Mouse (Mus musculus) liver, embryonic 11.5 days (tissue): ENCODE results near the gene Pgc. TPM values are rescaled to one million over a fixed set of nuclear protein-coding genes. Genes with fewer than 3 reads are reported as not detected.

ENCODE experiments used
- ATAC-seq: fragments of 200-750 bp; cut with Nextera tagmentation; replicated peaks from 2 replicates; pipeline ENCODE4 v1.8.0; 2017; ENCODE audit warnings: moderate number of reproducible peaks, mild to moderate bottlenecking, moderate TSS enrichment, moderate library complexity; ENCODE audit not compliant: low FRiP score
- DNase-seq: peaks from one replicate; pipeline ENCODE4 v3.0.0-alpha.2; 2017; ENCODE audit warnings: low spot score
- H3K27ac ChIP-seq: fragments of 300-500 bp; sonication (generic); 2 replicates; pipeline ENCODE4 v1.5.1; 2014; ENCODE audit warnings: mild to moderate bottlenecking, low read depth, low read length, control low read depth
- H3K27me3 ChIP-seq: fragments of 300-500 bp; sonication (generic); replicated peaks from 2 replicates; pipeline ENCODE4 v1.6.1; 2014; ENCODE audit warnings: low read length, mixed read lengths; ENCODE audit not compliant: control insufficient read depth, insufficient read depth
- H3K36me3 ChIP-seq: fragments of 300-500 bp; sonication (generic); 2 replicates; pipeline ENCODE4 v1.6.1; 2014; ENCODE audit warnings: mild to moderate bottlenecking, low read length, moderate library complexity, mixed read lengths; ENCODE audit not compliant: control insufficient read depth, insufficient read depth
- H3K4me1 ChIP-seq: fragments of 300-500 bp; sonication (generic); replicated peaks from 2 replicates; pipeline ENCODE4 v1.6.1; 2014; ENCODE audit warnings: low read length, mixed read lengths; ENCODE audit not compliant: control insufficient read depth, insufficient read depth
- H3K4me2 ChIP-seq: fragments of 300-500 bp; sonication (generic); 2 replicates; pipeline ENCODE4 v1.6.1; 2014; ENCODE audit warnings: mild to moderate bottlenecking, control low read depth, moderate library complexity
- H3K4me3 ChIP-seq: fragments of 300-500 bp; sonication (generic); 2 replicates; pipeline ENCODE4 v1.5.1; 2014; ENCODE audit warnings: low read depth, low read length, control low read depth
- H3K9ac ChIP-seq: fragments of 300-500 bp; sonication (generic); 2 replicates; pipeline ENCODE4 v1.6.1; 2014; ENCODE audit warnings: low read depth, low read length, control low read depth
- H3K9me3 ChIP-seq: fragments of 300-500 bp; sonication (generic); 2 replicates; pipeline ENCODE4 v1.6.1; 2016; ENCODE audit warnings: low read length, inconsistent platforms, mixed read lengths; ENCODE audit not compliant: control insufficient read depth
- WGBS: fragments of 180-500 bp; shearing (Covaris S2); extraction: QIAGEN DNeasy Blood & Tissue Kit; methylation state at CpG from one replicate; pipeline ENCODE4 v1.1.7; 2014; 5-methylcytosine and 5-hydroxymethylcytosine counted together
- polyA plus RNA-seq: library from polyadenylated mRNA; unstranded; fragments of >200 nt; fragmentation: Nextera tagmentation; extraction: Ambion mirVana; gene quantifications from 2 replicates; pipeline ENCODE4 v1.2.1, GENCODE M21; 2014

The Pgc gene
- polyA plus RNA-seq, 1 experiment from 2014 or later: not detected

- 72% methylated on average over 7 of the region's 7 CpGs for WGBS
- H3K36me3 ChIP-seq: no peaks in the 10 kb centered on the region
- H3K9me3 ChIP-seq: no peaks in the 10 kb centered on the region
- no peak overlapping the region for H3K27ac ChIP-seq
- H3K9ac ChIP-seq: no peak overlapping the region
- no peaks in the 10 kb centered on the region for H3K27me3 ChIP-seq
- DNase-seq (no peak), ATAC-seq (no peak)
- H3K4me2 ChIP-seq: no peak overlapping the region
- H3K4me1 ChIP-seq: peaks cover 15% of the 10 kb centered on the region
- H3K4me3 ChIP-seq: no peak overlapping the region
These were observed 35.4 kb downstream of the Pgc start for GRCm38 (mm10) chr17:47762028-47762427.

- no peaks in the 10 kb centered on the region for H3K36me3 ChIP-seq
These were observed 36.1 kb downstream of the Pgc start for GRCm38 (mm10) chr17:47762518-47763340.

GRCm38 (mm10) chr17:47765986-47766385 is 39.3 kb downstream of the Pgc start:
- no peak overlapping the region for H3K4me3 ChIP-seq
- no peaks in the 10 kb centered on the region for H3K36me3 ChIP-seq
- no peak overlapping the region for H3K27ac ChIP-seq
- H3K4me1 ChIP-seq: peaks cover 32% of the 10 kb centered on the region
- ATAC-seq (no peak), DNase-seq (no peak)
- 0 out of 2 replicates have a peak, but pooled peaks cover 3% of the 10 kb centered on the region for H3K27me3 ChIP-seq
- 70% methylated on average over 4 of the region's 4 CpGs for WGBS
- H3K9ac ChIP-seq: no peak overlapping the region
- H3K9me3 ChIP-seq: no peaks in the 10 kb centered on the region
- no peak overlapping the region for H3K4me2 ChIP-seq

More at GRCm38 (mm10) chr17:47762518-47763340, 36.1 kb downstream of the Pgc start:
- WGBS: 72% methylated on average over 13 of the region's 13 CpGs
- Histone ChIP-seq H3K27ac (no peak overlapping the region), H3K4me3 (no peak overlapping the region), H3K9ac (0 out of 2 replicates have a peak overlapping the region, but pooled peaks have one; percentile 1), H3K4me2 (no peak overlapping the region), H3K4me1 (peaks cover 20% of the 10 kb centered on the region), H3K9me3 (no peaks in the 10 kb centered on the region), H3K27me3 (no peaks in the 10 kb centered on the region)
- DNase-seq (no peak), ATAC-seq (no peak)

GRCm38 (mm10) chr17:47766407-47767043 is 39.9 kb downstream of the Pgc start:
- H3K9ac ChIP-seq: no peak overlapping the region
- DNase-seq (no peak), ATAC-seq (no peak)
- H3K36me3 ChIP-seq: no peaks in the 10 kb centered on the region
- no peaks in the 10 kb centered on the region for H3K9me3 ChIP-seq
- H3K4me3 ChIP-seq: no peak overlapping the region
- H3K4me2 ChIP-seq: no peak overlapping the region
- peaks cover 32% of the 10 kb centered on the region for H3K4me1 ChIP-seq
- H3K27ac ChIP-seq: no peak overlapping the region
- H3K27me3 ChIP-seq: 0 out of 2 replicates have a peak, but pooled peaks cover 3% of the 10 kb centered on the region
- 80% methylated on average over 6 of the region's 6 CpGs for WGBS

GRCm38 (mm10) chr17:47767081-47767455 is 40.4 kb downstream of the Pgc start:
- no peak overlapping the region for H3K27ac ChIP-seq
- H3K36me3 ChIP-seq: no peaks in the 10 kb centered on the region
- H3K4me3 ChIP-seq: no peak overlapping the region
- H3K4me2 ChIP-seq: no peak overlapping the region
- H3K27me3 ChIP-seq: 0 out of 2 replicates have a peak, but pooled peaks cover 3% of the 10 kb centered on the region
- DNase-seq (no peak), ATAC-seq (no peak)
- H3K4me1 ChIP-seq: peaks cover 32% of the 10 kb centered on the region
- WGBS: 54% methylated on average over 2 of the region's 2 CpGs
- no peak overlapping the region for H3K9ac ChIP-seq
- no peaks in the 10 kb centered on the region for H3K9me3 ChIP-seq

- Histone ChIP-seq H3K27me3 (0 out of 2 replicates have a peak, but pooled peaks cover 3% of the 10 kb centered on the region), H3K4me3 (no peak overlapping the region), H3K4me2 (peak overlapping the region; percentile 50; the same call in 1 of the 2 replicates), H3K36me3 (no peaks in the 10 kb centered on the region), H3K9me3 (no peaks in the 10 kb centered on the region), H3K4me1 (peaks cover 27% of the 10 kb centered on the region), H3K9ac (no peak overlapping the region), H3K27ac (no peak overlapping the region)
- WGBS: 31% methylated on average over 17 of the region's 17 CpGs
- DNase-seq (no peak), ATAC-seq (peak; percentile 30; the same call in 1 of the 2 replicates)
These were observed 41.0 kb downstream of the Pgc start for GRCm38 (mm10) chr17:47767456-47768141.

- H3K4me3 ChIP-seq: peak overlapping the region; percentile 5; the same call in 1 of the 2 replicates
- peak overlapping the region; percentile 50 for H3K4me2 ChIP-seq
- H3K27me3 ChIP-seq: 0 out of 2 replicates have a peak, but pooled peaks cover 3% of the 10 kb centered on the region
- peaks cover 22% of the 10 kb centered on the region for H3K4me1 ChIP-seq
- H3K36me3 ChIP-seq: no peaks in the 10 kb centered on the region
- ATAC-seq (peak; percentile 67), DNase-seq (peak; percentile 63)
- H3K9ac ChIP-seq: peak overlapping the region; percentile 20; the same call in 1 of the 2 replicates
- H3K27ac ChIP-seq: no peak overlapping the region
- 31% methylated on average over 12 of the region's 12 CpGs for WGBS
- H3K9me3 ChIP-seq: no peaks in the 10 kb centered on the region
These were observed 42.1 kb downstream of the Pgc start for GRCm38 (mm10) chr17:47768707-47769276.
